Mouse (Mus musculus) small intestine, adult 2 months (tissue): ENCODE results near the gene Gucy1b2. TPM values are rescaled to one million over a fixed set of nuclear protein-coding genes. Genes with fewer than 3 reads are reported as not detected.

Experiments used
- H3K27ac ChIP-seq: fragments of 200-500 bp; 2 replicates; pipeline ENCODE4 v1.5.1; 2012; ENCODE audit warnings: low read depth, low read length, control low read depth, inconsistent platforms; ENCODE audit not compliant: insufficient read depth
- H3K27me3 ChIP-seq: fragments of 200-500 bp; 2 replicates; pipeline ENCODE4 v1.6.1; 2012; ENCODE audit warnings: mild to moderate bottlenecking, moderate library complexity, low read length, inconsistent platforms; ENCODE audit not compliant: control insufficient read depth, insufficient read depth
- H3K36me3 ChIP-seq: fragments of 200-500 bp; 2 replicates; pipeline ENCODE4 v1.6.1; 2012; ENCODE audit warnings: mild to moderate bottlenecking, low read length, control low read depth, inconsistent platforms; ENCODE audit not compliant: control insufficient read depth, insufficient read depth
- H3K4me1 ChIP-seq: fragments of 200-500 bp; 2 replicates; pipeline ENCODE4 v1.6.1; 2012; ENCODE audit warnings: low read length, inconsistent platforms, mixed read lengths; ENCODE audit not compliant: control insufficient read depth, insufficient read depth, insufficient read length
- H3K4me3 ChIP-seq: fragments of 200-500 bp; 2 replicates; pipeline ENCODE4 v1.5.1; 2012; ENCODE audit warnings: low read depth, mild to moderate bottlenecking, control low read depth, inconsistent platforms, low read length, moderate library complexity
- CTCF ChIP-seq: fragments of 200-500 bp; IDR thresholded peaks from 2 replicates; pipeline ENCODE4 v1.5.1; 2012; ENCODE audit warnings: low read depth, mild to moderate bottlenecking, control low read depth, inconsistent platforms, low read length, moderate library complexity, mixed read lengths; ENCODE audit not compliant: insufficient replicate concordance, insufficient read length; ENCODE audit errors: extremely low read depth
- POLR2A ChIP-seq: fragments of 200-500 bp; IDR thresholded peaks from 2 replicates; pipeline ENCODE4 v1.6.1; 2012; ENCODE audit warnings: low read depth, mild to moderate bottlenecking, control low read depth, inconsistent platforms, low read length, moderate library complexity
- WGBS: fragments of 180-500 bp; shearing (Covaris S2); methylation state at CpG from one replicate; pipeline ENCODE4 v1.1.7; 2018; 5-methylcytosine and 5-hydroxymethylcytosine counted together
- polyA plus RNA-seq: library from polyadenylated mRNA; depleted of rRNA; stranded (reverse); fragments of >200 nt; gene quantifications from 2 replicates; pipeline ENCODE4 v1.2.3, GENCODE M21; 2012

Gene Gucy1b2
- polyA plus RNA-seq, 1 experiment, result not detected

DNA sequence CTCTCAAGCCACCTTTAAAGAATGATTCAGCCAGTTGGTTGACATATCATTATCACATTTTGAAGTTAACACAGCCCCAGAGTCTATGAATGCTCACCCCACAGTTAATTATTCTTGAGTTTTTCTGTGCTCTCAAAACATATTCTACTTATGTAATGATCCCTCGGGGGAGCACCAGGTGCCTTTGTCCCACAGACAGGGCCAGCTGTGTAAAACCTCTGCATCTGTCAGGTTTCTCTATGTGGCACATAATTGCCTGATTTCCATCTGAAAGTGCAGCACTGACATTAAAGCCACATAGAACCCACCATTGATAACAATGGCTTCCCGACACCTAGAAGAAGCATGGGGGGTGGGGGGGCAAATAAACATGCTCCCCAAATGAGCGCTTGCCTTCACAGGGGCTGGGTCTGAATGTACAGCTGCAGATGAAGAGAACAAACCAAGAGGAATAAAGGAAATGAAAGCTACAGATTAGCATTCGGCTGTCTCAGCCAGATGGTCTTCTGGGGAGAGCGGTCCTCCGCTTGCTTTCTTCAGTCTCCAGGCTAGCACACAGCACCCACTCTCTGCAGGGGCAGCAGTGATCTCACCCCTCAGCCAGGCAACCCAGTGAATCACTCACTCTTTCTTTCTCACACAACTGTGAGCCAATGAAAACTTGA lies 66.9 kb downstream of the Gucy1b2 start:
- no peaks in the 10 kb centered on the region for H3K4me1 ChIP-seq
- H3K4me3 ChIP-seq, result peak overlapping the region; percentile 1; the same call in 1 of the 2 replicates
- 66% methylated on average over 6 of the region's 6 CpGs for WGBS
- H3K36me3 ChIP-seq, result no peaks in the 10 kb centered on the region
- H3K27me3 ChIP-seq, result no peaks in the 10 kb centered on the region
- TF ChIP-seq CTCF, result no peak
- TF ChIP-seq POLR2A, result no peak
- no peak overlapping the region for H3K27ac ChIP-seq

DNA sequence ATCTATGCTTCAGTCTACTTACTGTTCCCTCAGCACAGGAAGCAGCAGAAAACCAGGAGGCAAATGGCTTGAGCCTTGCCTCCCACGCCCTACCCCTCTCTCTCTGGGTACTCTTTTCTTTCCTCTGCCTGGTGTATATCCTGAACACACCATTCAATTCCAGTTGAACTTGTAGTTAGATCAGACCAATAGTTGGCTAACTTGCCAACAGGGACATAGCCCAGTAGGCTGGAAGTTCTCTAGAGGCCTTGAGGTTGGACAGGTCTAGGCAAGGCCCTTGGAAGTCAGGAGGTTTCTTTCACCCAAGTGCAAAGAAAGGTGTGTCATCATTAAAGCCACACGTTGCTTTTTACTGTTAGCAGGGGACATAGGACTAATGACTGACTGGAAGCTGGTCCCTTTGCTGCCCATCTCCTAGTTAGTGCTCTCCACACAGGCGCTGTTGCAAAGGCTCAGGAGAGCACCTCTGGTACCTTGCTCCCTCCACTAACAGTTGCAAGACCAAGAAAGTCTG lies 72.2 kb downstream of the Gucy1b2 start:
- no peak overlapping the region for H3K27ac ChIP-seq
- WGBS, result 76% methylated on average over 3 of the region's 3 CpGs
- H3K36me3 ChIP-seq, result no peaks in the 10 kb centered on the region
- H3K4me1 ChIP-seq, result no peaks in the 10 kb centered on the region
- H3K4me3 ChIP-seq, result no peak overlapping the region
- H3K27me3 ChIP-seq, result no peaks in the 10 kb centered on the region
- TF ChIP-seq CTCF (no peak), POLR2A (no peak)

DNA sequence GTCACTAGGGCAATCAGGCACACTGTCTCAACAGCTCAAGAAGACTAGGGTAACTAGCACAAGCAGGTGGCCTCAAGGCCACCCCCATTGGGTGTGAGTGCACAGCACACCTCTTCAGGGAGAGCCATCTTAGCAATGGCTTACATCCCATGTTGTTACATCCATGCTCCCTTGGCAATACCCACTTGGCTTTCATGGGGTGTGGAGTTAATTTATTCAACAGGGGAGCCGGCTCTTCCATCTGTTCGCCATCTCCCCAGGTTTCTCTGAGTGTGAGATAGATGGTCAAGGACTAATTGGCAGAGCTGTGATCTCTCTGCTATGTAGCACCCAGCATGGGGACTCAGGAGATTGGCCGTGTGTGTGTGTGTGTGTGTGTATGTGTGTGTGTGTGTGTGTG lies 73.0 kb downstream of the Gucy1b2 start:
- no peaks in the 10 kb centered on the region for H3K4me1 ChIP-seq
- WGBS, result 94% methylated on average over 3 of the region's 3 CpGs
- no peaks in the 10 kb centered on the region for H3K27me3 ChIP-seq
- no peaks in the 10 kb centered on the region for H3K36me3 ChIP-seq
- no peak for TF ChIP-seq POLR2A
- TF ChIP-seq CTCF, result no peak
- no peak overlapping the region for H3K27ac ChIP-seq
- no peak overlapping the region for H3K4me3 ChIP-seq

DNA sequence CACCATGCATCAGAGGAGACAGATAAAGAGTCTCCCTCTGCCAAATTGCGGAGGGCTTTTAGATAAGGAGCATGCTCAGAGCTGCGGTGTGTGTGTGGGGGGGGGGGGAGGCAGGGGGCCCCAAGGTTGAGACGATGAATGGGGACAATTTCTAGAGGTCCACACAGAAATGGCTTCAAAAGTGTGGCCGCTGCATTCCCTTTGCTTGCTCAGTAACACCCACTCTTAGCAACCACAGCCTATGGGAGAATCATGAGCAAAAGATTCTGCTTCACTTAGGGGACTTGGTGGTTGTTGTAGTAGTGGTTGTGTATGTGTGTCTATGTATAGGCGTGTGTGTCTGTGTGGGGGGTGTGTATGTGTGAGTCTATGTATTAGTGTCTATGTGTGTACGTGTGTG lies 75.5 kb downstream of the Gucy1b2 start:
- TF ChIP-seq CTCF (no peak), POLR2A (no peak)
- WGBS, result 74% methylated on average over 6 of the region's 6 CpGs

DNA sequence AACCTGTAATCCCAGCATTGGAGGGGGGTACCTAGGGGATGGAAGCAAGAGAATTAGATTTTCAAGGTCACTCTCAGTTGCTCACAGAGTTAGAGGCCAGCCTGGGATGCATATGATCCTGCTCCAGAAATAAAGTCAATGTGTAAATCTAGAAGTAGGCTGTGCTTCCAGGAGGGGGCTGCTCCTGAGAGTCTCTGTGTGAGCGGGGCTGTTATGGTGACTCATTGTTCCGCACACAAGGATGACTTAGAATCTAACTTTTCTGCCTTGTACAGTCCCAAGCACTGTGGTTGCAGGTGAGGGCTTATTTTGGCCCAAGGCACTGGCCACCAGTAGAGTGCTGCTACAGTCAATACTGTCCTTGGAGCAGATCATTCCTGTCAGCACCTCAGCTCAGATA lies 76.7 kb downstream of the Gucy1b2 start:
- no peak overlapping the region for H3K4me3 ChIP-seq
- H3K36me3 ChIP-seq, result peaks cover 2% of the 10 kb centered on the region; the same call in 1 of the 2 replicates
- H3K27me3 ChIP-seq, result no peaks in the 10 kb centered on the region
- 95% methylated on average over 2 of the region's 2 CpGs for WGBS
- TF ChIP-seq POLR2A (no peak), CTCF (no peak)
- no peak overlapping the region for H3K27ac ChIP-seq
- H3K4me1 ChIP-seq, result no peaks in the 10 kb centered on the region

More for the DNA sequence above, 75.5 kb downstream of the Gucy1b2 start:
- Histone ChIP-seq H3K36me3 (peaks cover 2% of the 10 kb centered on the region; the same call in 1 of the 2 replicates), H3K27me3 (no peaks in the 10 kb centered on the region), H3K27ac (no peak overlapping the region), H3K4me1 (no peaks in the 10 kb centered on the region), H3K4me3 (no peak overlapping the region)

DNA sequence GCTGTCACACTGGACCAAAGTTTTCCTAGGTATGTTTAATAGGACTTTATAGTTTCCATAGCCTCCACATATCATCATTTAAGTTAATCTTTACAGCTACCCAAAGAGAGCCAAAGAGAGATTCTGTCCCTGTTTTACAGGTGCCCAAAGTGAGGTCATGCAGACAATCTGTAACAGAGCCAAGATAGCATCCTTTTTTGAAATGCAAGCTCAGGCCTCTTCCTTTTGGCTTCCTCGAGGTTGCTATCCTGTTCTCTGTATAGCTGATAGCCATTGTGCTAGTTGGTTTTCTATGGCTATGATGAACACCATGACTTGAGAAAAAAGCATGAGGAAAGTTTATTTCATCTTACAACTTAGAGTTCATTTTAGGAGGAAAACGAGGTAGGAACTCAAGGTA lies 80.0 kb downstream of the Gucy1b2 start:
- peaks cover 3% of the 10 kb centered on the region for H3K36me3 ChIP-seq
- no peak overlapping the region for H3K4me3 ChIP-seq
- H3K4me1 ChIP-seq, result no peaks in the 10 kb centered on the region
- TF ChIP-seq POLR2A (no peak), CTCF (no peak)
- H3K27me3 ChIP-seq, result no peaks in the 10 kb centered on the region
- WGBS, result 79% methylated on average over 2 of the region's 2 CpGs
- no peak overlapping the region for H3K27ac ChIP-seq

DNA sequence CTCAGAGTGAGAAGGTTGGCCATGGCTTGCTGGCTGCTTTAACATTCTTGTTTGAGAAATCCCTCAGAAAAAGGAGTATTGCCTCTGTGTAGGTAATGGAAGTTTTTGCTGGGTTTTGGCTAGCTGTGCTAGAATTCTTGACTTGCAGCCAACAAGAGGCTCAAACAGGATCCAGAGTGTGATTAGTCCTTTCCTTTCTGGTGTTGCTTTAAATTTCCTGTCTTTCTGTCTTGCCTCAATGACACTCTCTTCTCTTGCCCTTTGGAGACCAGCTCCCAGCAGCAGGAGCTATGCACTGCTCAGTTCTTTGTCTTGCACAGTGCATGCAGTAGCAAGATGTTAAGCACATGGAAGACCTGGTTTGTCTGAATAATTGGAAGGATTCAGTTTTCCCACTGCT lies 80.4 kb downstream of the Gucy1b2 start:
- TF ChIP-seq POLR2A, result no peak
- TF ChIP-seq CTCF, result no peak
- H3K4me1 ChIP-seq, result no peaks in the 10 kb centered on the region
- no peak overlapping the region for H3K27ac ChIP-seq

More for the DNA sequence above, 80.4 kb downstream of the Gucy1b2 start:
- H3K27me3 ChIP-seq, result no peaks in the 10 kb centered on the region
- H3K4me3 ChIP-seq, result no peak overlapping the region
- H3K36me3 ChIP-seq, result peaks cover 3% of the 10 kb centered on the region
